Comparison of ENCODE assay signal across 8 mouse cellular contexts in genomic region chr1:184266051-184266450, GRCm38 (mm10).
DNase-seq lines count a peak whose midpoint lies in the region; ATAC-seq lines count a peak whose summit lies in the region.

No protein-coding gene starts in this region.

- no peak overlapping the region for H3K27ac ChIP-seq in midbrain, embryonic 11.5 days (ENCODE audit: low read depth, low read length)
- no peak overlapping the region for H3K27ac ChIP-seq in midbrain, embryonic 15.5 days
- no peak overlapping the region for H3K27ac ChIP-seq in intestine, embryonic 15.5 days
- H3K27ac ChIP-seq in limb, embryonic 10.5 days = peak overlapping the region; percentile 42; the same call in 1 of the 2 replicates

- H3K27me3 ChIP-seq in midbrain, embryonic 11.5 days (ENCODE audit: control insufficient read depth, insufficient read depth, low read length) = no peaks in the 10 kb centered on the region
- H3K27me3 ChIP-seq in midbrain, embryonic 15.5 days (replicated peaks) = peaks cover 6% of the 10 kb centered on the region; the same call in 1 of the 2 replicates
- H3K27me3 ChIP-seq in intestine, embryonic 15.5 days (replicated peaks) = no peaks in the 10 kb centered on the region
- peaks cover 12% of the 10 kb centered on the region; the same call in 1 of the 2 replicates for H3K27me3 ChIP-seq in limb, embryonic 10.5 days (ENCODE audit: low read depth, poor library complexity, severe bottlenecking)

- WGBS in midbrain, embryonic 11.5 days = 20% methylated on average over 8 of the region's 8 CpGs
- 17% methylated on average over 8 of the region's 8 CpGs for whole genome bisulfite sequencing in midbrain, embryonic 15.5 days
- WGBS in intestine, embryonic 15.5 days = 8% methylated on average over 8 of the region's 8 CpGs
- WGBS in limb, embryonic 10.5 days = 20% methylated on average over 8 of the region's 8 CpGs

- DNase-seq in midbrain, embryonic 11.5 days (ENCODE audit: low spot score, missing footprints) = peak; percentile 94
- peak; percentile 29 for DNase-seq in c-Kit-positive CD71-positive TER-119-positive erythroid progenitor cells, embryonic 14.5 days (ENCODE audit: low spot score)
- DNase-seq in forelimb bud, embryonic 11.5 days (ENCODE audit: low read depth, low spot score) = peak; percentile 79
- peak; percentile 66 for DNase-seq in limb, embryonic 10.5 days (ENCODE audit: low spot score)
- DNase-seq in natural killer cell, adult 2 months (ENCODE audit: low spot score in 2 of 2) = peak; percentile 9 to 31
- DNase-seq in testis, postnatal 14 days (ENCODE audit: low spot score) = peak; percentile 50

- no peak overlapping the region for H3K9ac ChIP-seq in midbrain, embryonic 11.5 days (ENCODE audit: low read length)
- H3K9ac ChIP-seq in midbrain, embryonic 15.5 days = no peak overlapping the region
- H3K9ac ChIP-seq in intestine, embryonic 15.5 days = no peak overlapping the region

- no peak overlapping the region for H3K4me3 ChIP-seq in midbrain, embryonic 11.5 days (ENCODE audit: low read depth, low read length)
- no peak overlapping the region for H3K4me3 ChIP-seq in midbrain, embryonic 15.5 days
- no peak overlapping the region for H3K4me3 ChIP-seq in intestine, embryonic 15.5 days (replicated peaks)
- no peak overlapping the region for H3K4me3 ChIP-seq in limb, embryonic 10.5 days

- H3K36me3 ChIP-seq in midbrain, embryonic 11.5 days (ENCODE audit: control insufficient read depth, insufficient read depth, low read length) = no peaks in the 10 kb centered on the region
- H3K36me3 ChIP-seq in midbrain, embryonic 15.5 days (replicated peaks) = no peaks in the 10 kb centered on the region
- no peaks in the 10 kb centered on the region for H3K36me3 ChIP-seq in intestine, embryonic 15.5 days
- H3K36me3 ChIP-seq in limb, embryonic 10.5 days = no peaks in the 10 kb centered on the region

- no peaks in the 10 kb centered on the region for H3K9me3 ChIP-seq in midbrain, embryonic 11.5 days (ENCODE audit: control insufficient read depth, low read length)
- no peaks in the 10 kb centered on the region for H3K9me3 ChIP-seq in midbrain, embryonic 15.5 days
- no peaks in the 10 kb centered on the region for H3K9me3 ChIP-seq in intestine, embryonic 15.5 days
- no peaks in the 10 kb centered on the region for H3K9me3 ChIP-seq in limb, embryonic 10.5 days (replicated peaks)

- H3K4me2 ChIP-seq in midbrain, embryonic 11.5 days = no peak overlapping the region
- no peak overlapping the region for H3K4me2 ChIP-seq in midbrain, embryonic 15.5 days
- H3K4me2 ChIP-seq in intestine, embryonic 15.5 days (replicated peaks) = peak overlapping the region; percentile 24; the same call in 1 of the 2 replicates

- 0 out of 2 replicates have a peak, but pooled peaks have one; percentile 46 for ATAC-seq in midbrain, embryonic 11.5 days (ENCODE audit: low FRiP score)
- ATAC-seq in midbrain, embryonic 15.5 days (replicated peaks) = no peak
- ATAC-seq in intestine, embryonic 15.5 days = peak; percentile 66

- H3K4me1 ChIP-seq in midbrain, embryonic 11.5 days (ENCODE audit: control insufficient read depth, insufficient read depth, low read length) = no peaks in the 10 kb centered on the region
- H3K4me1 ChIP-seq in midbrain, embryonic 15.5 days = no peaks in the 10 kb centered on the region
- 0 out of 2 replicates have a peak, but pooled peaks cover 3% of the 10 kb centered on the region for H3K4me1 ChIP-seq in intestine, embryonic 15.5 days (replicated peaks)
- peaks cover 10% of the 10 kb centered on the region; the same call in 1 of the 2 replicates for H3K4me1 ChIP-seq in limb, embryonic 10.5 days

Comparison
In these comparisons a context has a peak if more than half of its experiments do, and no peak if none do; other contexts are left out.
1. DNase-seq: peak in every context shown above with its lines; median percentile 94 in midbrain, embryonic 11.5 days; 79 in forelimb bud, embryonic 11.5 days; 66 in limb, embryonic 10.5 days; 50 in testis, postnatal 14 days; 29 in c-Kit-positive CD71-positive TER-119-positive erythroid progenitor cells, embryonic 14.5 days; 20 in natural killer cell, adult 2 months.